Mouse (Mus musculus): ENCODE measurements around the gene Gsk3b.
"Not testable (repeated sequence)": the region's sequence is repeated elsewhere in the genome, so short reads cannot be mapped to it uniquely, and the experiment has no call there.

Gsk3b gene

DNA sequence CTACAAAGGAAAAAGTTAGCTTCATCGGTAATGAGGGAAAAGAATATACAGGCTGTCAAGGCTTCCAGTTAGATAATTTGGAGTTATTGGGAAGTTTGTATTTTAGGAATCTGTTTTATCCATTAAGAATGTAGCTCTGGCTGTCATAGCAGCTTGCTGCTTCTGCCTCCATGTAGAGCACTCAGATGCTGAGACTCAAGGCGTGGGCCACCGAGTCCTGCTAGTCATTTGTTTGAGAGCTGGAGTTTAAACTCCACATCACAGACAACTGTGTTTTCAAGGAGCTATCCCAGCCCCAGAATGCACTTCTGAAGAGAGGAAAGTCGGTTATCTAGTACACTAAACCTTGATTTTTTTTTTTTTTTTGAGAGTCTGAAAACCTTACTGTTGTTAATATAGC lies 101.2 kb downstream of the Gsk3b start:
- in situ Hi-C loops (cut with MseI, MboI) = no loop called here

DNA sequence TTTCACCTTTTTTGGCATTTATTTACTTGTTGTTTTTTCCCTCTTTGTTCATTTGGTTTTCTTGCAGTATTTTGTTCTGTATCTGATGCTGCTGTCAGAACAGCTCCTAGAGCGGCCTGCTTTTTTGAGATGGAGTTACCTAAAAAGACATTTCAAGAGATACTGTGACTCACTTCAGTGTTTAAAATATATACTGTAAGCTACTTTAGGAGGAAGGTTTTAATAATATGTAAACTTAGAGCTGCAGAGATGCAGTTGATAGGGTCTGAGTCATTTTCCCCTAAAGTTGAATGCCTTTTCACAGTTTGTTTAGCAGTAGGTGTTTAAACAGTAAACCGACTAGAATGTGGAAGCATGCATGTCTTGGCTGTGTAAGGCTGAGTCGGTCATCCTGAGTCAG lies 101.7 kb downstream of the Gsk3b start:
- in situ Hi-C loops (cut with MseI, MboI) = no loop called here

- in situ Hi-C loops (cut with MseI, MboI) = no loop called here
Observed at GRCm38 (mm10) chr16:38191460-38191859, 102.7 kb downstream of the Gsk3b start.

GRCm38 (mm10) chr16:38192640-38193039 lies 103.8 kb downstream of the Gsk3b start:
- in situ Hi-C loops (cut with MseI, MboI) = no loop called here

- in situ Hi-C loops (cut with MseI, MboI) = no loop called here
Observed at GRCm38 (mm10) chr16:38197299-38197698, 108.5 kb downstream of the Gsk3b start.

DNA sequence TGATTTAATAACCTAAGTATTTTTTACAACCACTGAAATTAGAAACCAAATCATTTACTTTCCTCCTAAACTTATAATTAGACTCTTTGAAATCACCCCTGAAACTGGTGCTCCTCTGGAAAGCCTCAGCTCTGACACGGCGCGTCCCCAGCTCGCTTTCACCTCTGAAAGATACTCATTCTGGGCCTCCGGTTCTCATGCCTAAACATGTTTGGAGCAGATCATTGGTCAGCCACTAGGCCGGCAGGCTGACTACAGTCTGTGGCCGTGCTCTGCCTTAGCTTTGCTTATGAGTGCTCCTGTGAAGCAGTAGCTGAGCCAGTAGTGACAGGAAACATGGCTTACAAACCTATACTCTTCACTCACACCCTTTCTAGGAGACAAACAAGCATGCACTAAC lies 116.5 kb downstream of the Gsk3b start:
- in situ Hi-C loops (cut with MseI, MboI) = no loop called here

DNA sequence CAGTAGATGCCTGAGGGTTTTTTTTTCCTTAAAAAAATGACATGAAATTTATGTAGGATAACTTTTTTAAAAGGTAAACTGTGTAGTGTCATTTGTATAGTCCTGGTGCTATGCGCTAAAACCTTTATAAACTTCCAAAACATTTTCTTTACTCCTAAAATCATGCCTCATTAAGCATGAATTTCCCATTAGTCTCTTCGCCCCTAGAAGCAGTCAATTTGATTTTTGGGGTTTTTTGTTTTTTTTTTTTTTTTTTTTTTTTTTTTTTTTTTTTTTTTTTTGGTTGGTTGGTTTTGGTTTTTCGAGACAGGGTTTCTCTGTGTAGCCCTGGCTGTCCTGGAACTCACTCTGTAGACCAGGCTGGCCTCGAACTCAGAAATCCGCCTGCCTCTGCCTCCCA lies 133.7 kb downstream of the Gsk3b start:
- in situ Hi-C loops (cut with MseI, MboI) = not testable (repeated sequence)

DNA sequence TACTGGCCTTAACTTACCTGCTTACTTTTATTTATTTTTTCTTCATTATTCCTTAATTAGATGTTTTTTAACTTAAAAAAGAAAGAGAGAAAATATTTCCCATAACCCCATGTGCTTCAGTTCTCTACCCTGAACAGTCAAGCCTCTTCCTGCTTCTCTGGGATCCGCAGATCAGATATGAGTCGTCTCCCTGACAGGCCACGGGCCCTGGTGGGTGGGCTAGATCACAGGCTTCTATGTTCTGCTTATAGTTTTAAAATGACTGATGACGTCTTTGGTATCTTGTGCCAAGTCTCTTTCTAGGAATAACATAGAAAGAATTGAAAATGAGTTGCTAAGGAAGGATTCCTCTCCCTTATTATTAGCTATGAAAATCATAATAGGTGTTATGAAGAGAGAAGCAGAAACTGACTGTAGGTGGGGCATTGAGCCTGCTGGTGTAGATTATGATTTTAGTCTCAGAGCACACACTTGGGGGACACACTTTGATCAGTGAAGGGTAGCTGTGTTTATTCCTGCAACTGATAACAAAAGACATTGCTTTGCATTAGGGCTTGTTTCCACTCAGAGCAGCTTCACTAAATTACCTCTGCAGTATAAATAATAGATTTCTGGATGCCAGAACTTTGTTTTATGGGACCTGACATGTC lies 148.3 kb downstream of the Gsk3b start:
- in situ Hi-C loops (cut with MseI, MboI) = no loop called here

GRCm38 (mm10) chr16:38239729-38240128 lies 150.9 kb downstream of the Gsk3b start:
- in situ Hi-C loops (cut with MseI, MboI) = no loop called here

DNA sequence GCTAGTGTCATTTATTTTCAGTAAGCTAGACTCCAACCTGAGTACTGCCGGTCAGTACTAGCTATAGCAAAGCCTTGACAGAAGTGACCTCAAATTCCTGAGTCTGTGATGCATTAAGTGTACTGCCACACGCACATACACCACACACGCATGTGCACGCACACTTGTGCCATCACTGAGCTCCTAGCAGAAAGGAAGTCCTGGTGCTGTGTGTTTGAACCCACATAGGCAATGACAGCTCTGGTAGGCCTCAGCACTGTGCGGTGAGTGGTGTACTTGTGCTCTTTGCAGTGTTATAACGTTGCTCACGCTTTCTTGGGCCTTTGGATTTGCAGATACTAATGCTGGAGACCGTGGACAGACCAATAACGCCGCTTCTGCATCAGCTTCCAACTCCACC lies 151.4 kb downstream of the Gsk3b start:
- in situ Hi-C loops (cut with MseI, MboI) = no loop called here

GRCm38 (mm10) chr16:38244111-38244510 lies 155.3 kb downstream of the Gsk3b start:
- in situ Hi-C loops (cut with MseI, MboI) = no loop called here

GRCm38 (mm10) chr16:38245379-38245778 lies 156.6 kb downstream of the Gsk3b start:
- in situ Hi-C loops (cut with MseI, MboI) = no loop called here

DNA sequence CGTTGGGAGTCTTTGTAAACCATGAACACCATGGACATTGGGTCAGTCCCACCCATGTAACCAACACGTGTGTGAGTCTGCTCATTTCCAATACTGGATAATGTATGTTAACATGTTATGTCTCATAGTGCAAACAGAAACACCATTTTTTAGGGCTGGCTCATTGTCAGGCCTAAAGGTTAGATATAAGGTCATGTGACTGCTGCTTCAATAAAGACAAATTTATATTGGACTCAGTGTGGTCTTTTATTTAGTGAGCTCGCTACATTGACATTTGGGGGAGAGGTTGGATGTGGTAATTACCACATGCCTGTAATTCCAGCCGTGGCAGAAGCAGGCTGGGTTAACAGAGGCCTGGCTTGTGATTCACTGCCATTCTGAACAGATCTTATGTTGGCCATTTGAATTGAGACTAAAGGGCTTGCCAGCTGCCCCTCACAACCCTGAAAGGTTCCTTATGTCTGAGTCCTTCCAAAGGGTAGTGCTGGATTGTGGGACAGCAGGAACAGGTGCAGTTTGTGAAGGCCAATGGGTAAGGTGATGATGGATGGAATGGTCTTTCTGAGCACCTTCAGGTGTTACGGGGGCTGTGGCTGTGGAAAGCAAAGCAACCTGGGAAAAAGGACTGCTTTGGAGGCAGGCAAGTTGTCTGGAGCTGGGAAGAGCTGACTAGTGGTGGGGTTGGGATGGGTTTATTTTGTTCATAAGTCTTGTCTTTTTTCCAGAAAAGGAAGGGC lies 157.2 kb downstream of the Gsk3b start:
- in situ Hi-C loops (cut with MseI, MboI) = no loop called here

DNA sequence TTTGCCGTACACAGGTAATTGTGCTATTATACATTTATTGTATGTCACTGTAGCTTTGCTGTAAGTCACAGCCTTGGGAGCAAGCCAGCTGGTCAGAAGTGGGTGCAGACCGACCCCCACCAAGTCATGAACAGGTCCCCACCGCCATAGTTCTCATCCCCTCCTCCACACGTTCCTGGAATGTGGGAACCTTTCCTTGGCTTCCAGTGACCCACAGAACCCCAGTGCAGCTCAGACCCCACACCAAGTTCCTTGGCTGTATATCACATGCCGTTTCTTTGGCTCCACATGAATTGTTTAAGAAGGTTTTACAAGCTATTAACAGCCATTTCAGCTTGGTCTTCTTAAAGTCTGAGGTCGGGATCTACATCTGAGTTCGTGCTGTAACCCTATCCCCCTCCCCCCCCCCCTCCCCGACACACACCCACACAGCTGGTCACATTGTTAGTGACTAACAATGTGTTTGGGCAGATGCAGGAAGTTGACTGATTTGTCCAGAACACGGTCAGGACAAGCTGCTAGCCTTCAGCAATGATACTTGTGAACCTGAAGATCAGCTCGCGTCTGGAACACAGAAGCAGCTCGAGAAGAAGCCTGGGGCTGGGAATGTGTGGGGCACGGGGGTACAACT lies 159.6 kb downstream of the Gsk3b start:
- in situ Hi-C loops (cut with MseI, MboI) = no loop called here

DNA sequence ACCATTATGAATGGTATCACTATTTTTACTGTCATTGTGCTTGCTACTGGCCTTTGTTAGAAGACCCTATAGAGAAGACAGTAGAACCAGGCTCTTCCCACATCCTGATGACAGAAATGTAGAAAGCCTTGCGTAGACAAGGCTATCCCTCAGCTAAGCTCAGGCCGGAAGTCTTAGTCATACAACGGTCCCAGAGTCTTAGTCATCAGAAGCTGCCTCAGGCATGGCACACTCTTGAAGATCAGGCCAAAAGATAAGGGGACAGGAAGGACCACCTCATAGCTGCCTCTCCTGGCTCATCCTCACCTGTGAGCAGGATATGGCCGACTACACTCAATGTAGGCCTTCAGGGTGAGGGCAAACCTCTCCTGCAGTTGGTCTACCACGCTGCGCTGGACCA lies 161.7 kb downstream of the Gsk3b start:
- in situ Hi-C loops (cut with MseI, MboI) = no loop called here

- in situ Hi-C loops (cut with MseI, MboI) = no loop called here
Observed at GRCm38 (mm10) chr16:38254001-38254400, 165.2 kb downstream of the Gsk3b start.

GRCm38 (mm10) chr16:38255107-38255506 lies 166.3 kb downstream of the Gsk3b start:
- in situ Hi-C loops (cut with MseI, MboI) = no loop called here

DNA sequence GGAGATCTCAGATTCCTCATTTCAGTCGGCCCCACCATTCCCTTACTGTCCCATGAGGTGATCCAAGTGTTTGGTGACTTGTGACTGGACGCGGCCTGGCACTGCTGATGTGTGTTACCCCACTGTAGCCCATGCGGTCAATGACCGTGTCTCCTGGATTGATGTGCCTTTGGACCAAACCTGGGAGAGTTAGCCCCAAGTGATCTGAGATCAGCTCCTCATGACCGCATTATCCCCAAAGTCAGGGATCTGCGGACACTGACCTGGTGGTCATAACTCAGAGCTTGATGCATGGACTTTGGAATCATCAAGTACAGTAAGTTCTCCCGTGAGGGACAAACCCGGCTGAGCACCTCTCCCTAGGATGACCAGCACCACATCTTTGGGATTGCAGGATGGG lies 167.1 kb downstream of the Gsk3b start:
- in situ Hi-C loops (cut with MseI, MboI) = no loop called here

DNA sequence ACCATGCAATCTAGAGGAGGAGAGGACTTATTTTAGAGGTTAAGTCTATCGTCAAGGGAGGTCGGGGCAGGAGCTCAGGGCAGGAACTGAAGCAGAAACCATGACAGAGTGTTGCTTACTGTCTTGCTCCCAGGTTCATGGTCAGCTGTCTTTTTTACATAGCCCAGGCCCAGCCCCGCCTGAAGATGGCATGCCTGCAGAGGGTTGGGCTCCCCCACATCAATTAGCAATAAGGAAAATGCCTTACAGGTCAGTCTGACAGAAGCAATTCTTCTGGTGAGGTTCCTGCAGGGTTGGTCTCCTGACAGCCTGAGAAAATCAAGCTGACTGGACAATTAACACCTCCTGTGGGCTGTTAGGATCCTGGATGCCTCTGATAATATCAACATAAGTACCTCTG lies 182.8 kb downstream of the Gsk3b start:
- in situ Hi-C loops (cut with MseI, MboI) = no loop called here

GRCm38 (mm10) chr16:38272483-38272882 lies 183.7 kb downstream of the Gsk3b start:
- in situ Hi-C loops (cut with MseI, MboI) = no loop called here

- in situ Hi-C loops (cut with MseI, MboI) = no loop called here
Observed at GRCm38 (mm10) chr16:38274737-38275136, 185.9 kb downstream of the Gsk3b start.

DNA sequence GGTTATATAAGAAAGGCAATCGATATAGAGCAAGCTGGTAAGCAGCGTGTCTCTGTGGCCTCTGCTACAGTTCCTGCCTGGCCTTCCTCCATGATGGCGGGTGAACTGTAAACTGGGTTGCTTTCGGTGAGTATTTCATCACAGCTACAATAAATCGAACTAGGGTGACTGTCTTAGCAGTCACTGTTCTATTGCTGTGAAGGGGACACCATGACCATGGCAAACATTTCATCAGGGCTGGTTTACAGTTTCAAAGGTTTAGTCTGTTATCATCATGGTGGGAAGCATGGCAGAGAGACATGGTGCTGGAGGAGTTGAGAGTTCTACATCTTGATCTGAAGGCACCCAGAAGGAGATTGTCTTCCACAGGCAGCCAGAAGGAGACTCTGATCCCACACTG lies 191.0 kb downstream of the Gsk3b start:
- in situ Hi-C loops (cut with MseI, MboI) = no loop called here

GRCm38 (mm10) chr16:38280951-38281350 lies 192.2 kb downstream of the Gsk3b start:
- in situ Hi-C loops (cut with MseI, MboI) = no loop called here
